Mouse (Mus musculus) liver (tissue): Measurements from ENCODE around the gene Cers6.
A peak's percentile ranks its signal among the peaks of the same experiment; 100 is the strongest.

Experiments
- DNase-seq: peaks from one replicate; pipeline ENCODE4 v3.0.0-alpha.2; 2020; ENCODE audit warnings: mixed read lengths

Gene Cers6

DNA sequence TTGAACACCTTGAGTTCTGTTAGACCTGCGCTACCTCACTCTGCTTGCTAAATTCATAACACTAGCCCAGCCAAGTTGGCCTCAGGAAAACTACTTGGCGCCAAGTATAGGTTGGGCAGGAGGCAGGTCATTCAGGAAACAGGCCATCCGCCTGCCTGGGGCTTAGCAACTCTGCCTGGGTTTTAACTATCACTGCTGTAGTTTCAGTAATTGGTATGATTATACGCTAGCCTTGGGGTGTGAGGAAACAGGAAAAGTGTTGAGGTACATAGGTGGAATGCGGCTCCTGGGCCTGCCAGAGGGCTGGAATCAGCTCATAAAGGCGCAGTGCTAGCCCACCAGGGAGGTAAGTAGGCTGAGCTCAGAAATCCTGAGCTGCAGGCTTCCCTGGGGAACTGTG lies 114.0 kb downstream of the Cers6 start:
- DNase-seq, result no peak

DNA sequence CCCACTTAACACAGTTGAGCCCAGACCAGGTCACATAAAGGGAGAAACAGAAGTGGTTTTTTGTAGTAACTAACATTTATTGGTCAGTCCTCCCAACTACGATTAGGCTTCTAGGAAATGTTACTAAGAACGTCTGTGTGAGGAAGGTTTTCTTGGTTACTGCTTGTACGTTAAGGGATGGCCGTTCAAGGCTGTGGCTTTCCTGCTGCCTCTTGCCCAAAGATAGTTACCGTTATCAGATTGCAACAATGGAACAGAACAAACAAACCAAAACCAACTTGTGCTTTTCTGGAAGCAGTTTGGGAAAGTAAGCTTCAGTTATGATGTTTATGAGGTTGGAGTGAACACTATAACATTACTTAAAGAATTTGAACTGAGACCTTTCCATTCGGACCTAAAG lies 114.5 kb downstream of the Cers6 start:
- DNase-seq, result no peak

DNA sequence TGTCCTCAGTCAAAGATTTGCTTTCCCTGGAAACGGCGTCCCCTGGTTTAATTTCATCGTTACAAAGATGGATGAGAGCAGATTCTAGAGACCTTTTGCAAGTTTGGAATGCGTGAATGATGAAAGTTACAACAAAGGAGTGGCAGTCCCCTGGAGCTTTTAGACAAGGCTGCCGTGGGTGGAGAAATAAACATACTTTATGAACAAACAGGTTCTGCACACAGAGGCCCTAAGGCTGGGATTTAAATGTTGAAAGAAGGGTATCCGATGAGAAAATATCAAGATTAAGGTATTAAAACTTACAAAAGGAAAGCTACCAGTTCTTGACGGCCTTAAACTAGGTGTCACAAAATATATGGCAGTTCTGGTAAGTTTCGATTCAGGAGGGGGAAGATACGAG lies 117.0 kb downstream of the Cers6 start:
- no peak for DNase-seq

DNA sequence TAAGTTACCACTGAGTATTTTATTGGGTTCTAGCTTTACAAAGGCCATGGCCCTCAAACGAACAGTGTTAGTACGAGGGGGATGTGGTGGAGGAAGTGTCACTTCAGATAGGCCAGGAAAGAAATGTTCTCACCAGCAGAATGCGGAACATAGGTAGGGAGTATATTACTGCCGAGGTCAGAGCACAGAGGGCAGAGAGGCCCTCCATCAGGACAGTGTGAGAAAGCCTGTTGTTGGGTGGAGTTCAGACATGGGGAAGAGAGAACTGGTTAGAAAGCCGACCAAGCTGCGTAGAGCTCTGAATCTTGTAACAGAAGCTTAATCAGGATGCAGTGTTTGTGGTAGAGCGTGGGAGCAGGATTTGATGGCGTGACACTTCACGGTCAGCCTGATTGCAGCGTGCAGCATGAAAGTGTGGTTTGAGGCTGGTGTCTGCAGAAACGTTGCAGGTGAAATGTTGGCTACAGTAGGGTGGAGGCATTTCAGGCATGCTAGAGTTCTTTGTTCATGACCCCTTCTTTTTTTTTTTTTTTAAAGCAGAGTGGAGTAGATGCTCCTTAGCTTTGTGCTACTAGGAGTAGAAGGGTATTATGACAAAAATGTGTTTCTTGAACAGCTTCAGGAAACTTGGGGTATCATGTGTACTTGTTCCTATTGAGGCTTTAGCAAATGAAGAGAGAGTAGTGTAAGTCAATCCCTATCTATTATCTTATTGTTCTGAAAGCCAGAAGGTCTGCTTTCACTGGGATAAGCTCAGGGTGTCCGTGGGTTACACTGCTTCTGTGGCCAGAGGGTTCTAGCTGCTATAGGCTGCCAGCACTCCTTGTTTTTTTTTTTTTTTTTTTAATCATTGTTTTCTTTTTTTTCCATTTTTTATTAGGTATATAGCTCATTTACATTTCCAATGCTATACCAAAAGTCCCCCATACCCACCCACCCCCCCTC lies 117.7 kb downstream of the Cers6 start:
- DNase-seq, result no peak

DNA sequence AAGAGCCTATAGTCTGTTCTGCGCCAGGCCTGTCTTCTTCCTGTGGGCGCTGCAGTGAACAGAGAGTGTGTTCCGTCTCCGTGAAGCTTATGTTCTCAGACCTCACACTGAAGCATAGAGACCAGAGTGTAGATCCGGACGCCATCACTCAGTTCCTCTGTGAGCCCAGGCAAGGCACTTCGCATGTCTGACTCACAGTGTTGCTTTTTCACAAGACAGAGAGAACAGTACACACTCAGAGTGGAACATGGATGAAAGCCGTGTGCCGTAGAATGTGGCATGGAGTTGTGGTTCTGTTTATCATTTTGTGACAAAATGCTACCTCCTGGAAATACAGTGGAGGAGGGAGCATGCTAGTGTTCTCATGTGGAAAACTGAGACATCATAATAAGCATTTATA lies 120.1 kb downstream of the Cers6 start:
- DNase-seq, result no peak

DNA sequence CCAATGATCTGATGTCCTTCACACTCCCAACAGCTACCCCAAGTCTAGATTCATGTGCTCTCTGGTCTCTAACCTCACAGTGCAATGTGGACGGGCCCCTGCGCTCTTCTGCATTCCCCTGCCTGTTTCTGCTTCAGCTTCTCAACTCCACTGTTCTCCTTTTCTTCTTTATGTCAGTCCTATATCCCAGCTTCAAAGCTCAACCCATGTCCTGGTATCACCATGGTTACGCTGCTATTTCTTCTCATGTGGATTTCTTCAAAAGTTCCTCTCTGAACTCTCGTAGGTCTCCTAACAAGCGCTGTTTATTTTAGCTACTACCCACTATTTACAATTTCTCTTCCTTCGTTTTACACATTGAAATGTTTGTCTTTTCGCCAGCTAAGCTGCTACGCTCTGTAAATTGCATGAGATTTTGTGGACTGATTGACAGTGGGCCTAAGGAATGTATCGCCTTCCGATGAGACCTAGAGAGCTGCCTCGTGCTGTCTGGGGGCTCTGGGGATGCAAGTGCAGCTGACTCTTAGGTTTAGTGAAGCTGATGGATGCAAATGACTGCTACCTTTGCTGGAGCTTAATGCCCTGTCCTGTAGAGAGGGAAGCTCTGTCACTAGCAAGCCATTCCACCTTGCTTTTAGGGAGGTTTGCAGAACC lies 120.6 kb downstream of the Cers6 start:
- no peak for DNase-seq

DNA sequence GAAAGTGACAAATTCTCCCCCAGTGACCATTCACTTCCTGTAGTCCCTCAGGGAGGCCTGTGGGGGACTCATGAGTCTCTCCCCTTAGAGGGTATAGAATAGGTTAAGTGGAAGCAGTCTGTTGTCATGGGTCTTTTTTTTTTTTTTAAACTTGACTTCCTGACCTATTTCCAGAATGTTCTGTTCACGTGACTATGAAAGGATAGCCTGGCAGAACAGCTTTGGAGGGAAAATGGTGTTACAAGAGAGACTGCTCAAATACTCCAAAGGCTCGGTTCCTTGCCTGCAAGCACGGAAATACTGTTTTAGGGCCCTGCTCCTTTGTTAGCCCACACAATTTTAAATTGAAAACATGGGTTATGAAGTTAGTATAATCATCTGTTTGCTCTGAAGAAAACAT lies 121.7 kb downstream of the Cers6 start:
- no peak for DNase-seq

DNA sequence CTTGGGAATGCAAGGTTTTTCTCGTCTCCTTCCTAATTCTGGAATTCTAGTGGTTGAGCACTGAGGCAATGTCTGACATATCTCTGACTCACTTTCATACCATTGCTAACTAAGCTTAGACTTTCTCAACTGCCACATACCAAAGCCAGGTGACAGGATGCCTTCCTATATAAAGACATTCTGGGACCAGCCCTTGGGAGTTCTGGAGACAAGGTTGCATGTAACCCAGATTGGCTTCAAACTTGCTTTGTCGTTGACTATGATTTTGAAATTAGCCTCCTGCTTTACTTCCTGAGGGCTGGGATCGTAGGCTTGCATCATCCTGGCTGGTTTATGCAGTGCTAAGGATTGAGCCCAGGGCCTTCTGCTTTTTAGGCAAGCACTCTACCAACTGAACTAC lies 122.2 kb downstream of the Cers6 start:
- DNase-seq, result no peak

DNA sequence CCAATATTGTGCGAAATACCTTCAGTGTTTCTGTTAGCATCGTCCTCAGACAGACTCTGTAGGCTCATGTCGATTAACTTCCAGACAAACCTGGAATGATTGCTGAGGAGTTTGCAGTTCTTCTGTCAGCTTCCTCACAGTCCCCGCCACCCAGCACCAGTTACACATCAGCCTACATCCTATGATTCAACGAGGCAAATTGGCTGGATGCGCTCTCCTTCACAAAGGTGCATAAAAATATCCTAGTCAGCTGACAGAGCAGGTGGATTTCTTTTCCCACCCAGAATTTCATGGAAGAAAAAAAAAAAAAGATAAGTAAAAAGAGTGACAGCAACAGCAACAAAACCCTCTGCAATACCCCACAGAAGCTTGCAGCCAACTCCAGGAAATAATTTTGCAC lies 127.9 kb downstream of the Cers6 start:
- no peak for DNase-seq

DNA sequence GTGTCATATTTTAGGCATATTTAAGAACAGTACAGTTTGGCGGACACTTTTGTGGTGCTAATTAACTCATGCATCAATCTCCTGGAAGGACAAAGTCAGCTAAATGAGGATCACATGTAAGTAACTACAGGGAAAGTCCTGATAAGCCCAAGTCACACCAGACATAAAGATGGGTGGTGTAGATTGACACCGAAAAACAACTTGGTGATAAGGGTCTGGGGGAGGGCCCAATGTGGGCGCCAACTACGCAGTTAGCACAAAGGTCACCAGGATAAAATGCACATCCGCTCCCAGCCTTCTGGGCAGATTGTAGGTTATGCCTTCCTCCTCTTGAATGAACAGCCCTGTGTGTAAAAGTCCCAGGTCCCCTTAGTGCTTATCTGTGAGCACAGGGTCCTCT lies 131.4 kb downstream of the Cers6 start:
- no peak for DNase-seq

DNA sequence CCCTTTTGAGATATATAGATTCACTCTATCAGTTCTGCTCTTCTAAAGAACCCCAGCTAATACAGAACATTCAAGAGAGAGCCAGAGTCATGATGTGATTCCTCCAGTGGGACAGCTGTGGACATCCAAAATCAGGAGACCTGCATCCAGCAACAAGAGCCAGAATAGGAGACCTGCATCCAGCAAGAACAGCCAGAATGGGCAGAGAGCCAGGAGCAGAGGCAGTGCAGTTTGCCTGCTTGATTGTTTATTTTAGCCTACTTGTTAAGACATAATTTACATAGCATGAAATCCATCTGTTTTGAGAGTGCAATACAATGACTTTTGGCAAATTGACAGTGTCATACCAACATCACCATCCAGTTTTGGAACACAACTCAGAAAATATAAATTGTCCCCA lies 133.2 kb downstream of the Cers6 start:
- peak; percentile 14 for DNase-seq

DNA sequence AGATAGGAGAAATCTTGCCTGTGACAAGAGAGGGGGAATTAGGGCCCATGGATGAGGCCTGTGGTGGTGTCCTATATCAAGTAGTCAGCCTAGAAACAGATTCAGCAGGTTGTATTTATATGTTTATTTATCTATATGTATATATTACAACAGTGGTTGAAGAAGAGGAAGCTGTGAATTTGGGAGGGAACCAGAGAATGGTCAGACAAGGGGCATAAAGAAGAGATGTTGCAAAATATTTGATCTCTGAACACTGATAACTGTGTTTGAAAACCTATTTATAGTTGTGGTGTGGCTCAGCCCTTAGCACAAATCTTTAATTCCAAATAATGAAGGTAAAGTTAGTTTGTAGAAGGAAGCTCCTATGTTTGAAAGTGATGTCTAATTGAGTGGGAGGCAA lies 134.5 kb downstream of the Cers6 start:
- no peak for DNase-seq

DNA sequence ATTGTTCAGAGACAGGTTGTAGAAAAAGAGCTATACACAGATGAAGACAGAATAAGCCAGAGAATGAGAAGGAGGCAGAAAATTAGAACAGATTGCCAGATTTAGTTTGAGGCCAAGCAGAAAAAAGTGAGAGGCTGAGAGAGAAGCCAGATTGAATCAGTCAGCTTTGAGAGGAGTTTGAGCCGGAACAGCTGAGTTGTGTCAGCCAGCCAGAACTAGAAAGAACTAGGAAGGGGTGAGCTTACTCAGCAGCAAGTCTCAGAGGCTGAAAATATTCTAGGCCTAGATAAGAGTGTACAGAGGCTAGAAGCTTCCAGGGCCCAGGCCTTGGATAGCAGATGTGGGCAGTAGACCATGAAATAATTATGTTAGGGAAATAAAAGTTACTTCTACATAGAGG lies 135.0 kb downstream of the Cers6 start:
- no peak for DNase-seq

DNA sequence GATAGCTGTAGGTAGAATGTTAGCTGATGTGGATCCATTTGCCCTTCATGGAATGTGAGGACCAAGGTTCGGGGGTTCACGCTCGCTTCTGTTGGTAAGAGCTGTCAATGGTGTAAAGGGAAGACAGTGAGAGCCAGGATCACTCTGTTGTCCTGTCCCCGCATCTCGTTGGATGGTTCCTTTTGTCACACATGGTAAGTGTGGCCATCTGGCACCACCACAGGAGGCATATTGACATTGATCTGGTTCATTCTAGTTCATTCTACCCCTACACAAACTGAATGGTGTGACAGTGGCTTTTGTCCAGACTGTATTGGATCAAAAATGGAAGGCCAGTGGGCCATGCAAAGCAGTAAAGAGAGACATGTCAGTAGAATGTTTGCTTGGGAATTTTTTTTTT lies 142.8 kb downstream of the Cers6 start:
- DNase-seq, result no peak

DNA sequence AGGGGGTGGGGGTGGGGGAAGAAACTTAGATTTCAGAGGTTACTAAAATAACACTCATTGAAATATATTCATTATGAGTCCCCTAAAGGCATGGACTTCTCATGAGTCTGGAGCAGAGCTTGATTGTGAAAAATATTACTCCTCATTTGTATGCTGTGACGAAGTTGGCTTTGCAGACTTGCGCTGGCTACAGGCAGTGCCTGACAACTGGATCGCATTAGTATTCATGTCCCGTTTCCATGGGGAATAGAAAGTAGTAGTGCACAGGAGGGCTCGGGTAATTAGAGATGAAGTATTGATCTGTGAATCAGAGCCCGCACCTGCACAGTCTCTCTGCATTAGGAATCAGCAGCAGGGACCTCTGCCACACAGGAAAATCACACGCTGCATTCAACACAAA lies 150.2 kb downstream of the Cers6 start:
- DNase-seq, result no peak

DNA sequence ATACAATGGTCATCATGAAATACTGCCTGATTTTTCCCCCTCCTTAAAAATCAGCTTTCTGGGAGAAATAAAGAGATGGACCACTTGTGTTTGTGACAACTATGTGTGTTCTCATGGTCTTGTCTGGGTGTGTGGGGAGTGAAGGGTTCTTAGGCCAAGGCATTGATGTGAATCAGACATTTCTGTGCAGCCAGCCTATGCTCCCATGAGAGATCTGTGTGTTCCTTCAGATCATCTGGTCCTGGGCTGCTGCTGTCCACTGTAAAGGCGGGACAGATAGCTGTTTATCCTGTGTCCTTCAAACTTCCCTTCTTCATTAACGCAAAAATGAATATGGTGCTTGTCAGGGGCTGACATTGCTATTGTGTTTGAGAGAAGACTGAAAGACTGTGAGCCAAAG lies 150.6 kb downstream of the Cers6 start:
- DNase-seq, result no peak

DNA sequence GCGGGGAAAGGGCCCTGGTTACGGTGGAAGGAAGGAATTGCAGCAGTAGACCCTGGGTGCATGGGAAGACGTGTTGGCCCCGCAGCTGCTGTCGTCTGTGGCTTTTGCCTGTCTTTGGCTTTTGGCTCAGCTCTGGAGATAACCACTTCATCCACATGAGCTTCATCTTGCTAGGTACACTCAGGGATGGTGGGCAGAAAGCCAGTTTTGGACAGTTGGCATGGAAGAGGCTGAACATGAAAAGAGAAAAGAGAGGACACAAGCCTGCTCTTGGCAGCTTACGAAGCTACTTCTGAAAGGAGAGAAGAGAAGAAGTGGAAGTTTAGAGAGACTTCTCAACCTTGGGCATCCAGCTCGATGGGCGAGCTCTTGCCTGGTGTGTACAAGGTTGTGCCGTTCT lies 153.0 kb downstream of the Cers6 start:
- DNase-seq, result no peak

DNA sequence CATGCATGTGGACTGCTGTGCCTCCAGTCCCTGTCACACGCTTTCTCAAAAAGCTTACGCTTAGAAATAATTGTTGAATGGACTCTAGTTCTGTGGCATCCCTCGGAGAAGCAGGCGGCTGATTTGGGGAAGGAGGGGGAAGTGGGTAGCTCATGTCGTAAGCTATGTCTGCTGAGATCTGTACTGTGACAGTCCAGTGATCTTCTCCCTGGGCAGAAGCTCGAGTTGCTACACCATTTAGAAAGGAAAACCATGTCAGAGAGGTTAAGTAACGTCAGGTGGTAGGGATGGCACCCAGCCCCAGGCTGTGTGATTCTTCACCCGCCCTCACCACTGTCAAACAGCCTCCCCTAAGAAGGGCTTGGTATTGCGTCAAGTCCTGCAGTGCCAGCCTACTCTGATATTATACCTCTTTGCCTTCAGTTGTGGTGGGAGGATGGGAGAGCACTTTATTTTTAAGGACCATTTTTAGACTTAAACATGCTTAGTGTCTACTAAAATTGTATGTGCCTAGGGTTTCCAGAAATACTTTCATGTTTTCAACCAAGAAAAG lies 154.0 kb downstream of the Cers6 start:
- no peak for DNase-seq

DNA sequence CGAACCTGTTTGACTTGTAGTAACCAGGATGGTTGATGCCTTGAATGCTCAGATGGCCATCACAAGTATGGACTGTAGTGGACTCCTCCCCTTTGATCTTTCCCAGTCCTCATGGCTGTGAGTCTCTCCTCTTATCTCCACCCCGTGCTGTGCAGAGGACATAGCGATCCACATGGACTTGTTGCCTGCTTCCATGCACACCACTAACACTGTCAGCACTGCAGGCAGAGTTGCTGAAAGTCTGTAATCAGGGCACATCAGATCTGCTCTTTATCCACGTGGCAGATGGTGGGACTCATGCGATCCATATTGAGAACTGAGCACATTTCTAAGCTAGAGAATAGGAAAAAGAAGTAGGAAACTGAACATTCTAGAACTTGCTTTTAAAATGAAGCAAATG lies 154.6 kb downstream of the Cers6 start:
- DNase-seq, result no peak

DNA sequence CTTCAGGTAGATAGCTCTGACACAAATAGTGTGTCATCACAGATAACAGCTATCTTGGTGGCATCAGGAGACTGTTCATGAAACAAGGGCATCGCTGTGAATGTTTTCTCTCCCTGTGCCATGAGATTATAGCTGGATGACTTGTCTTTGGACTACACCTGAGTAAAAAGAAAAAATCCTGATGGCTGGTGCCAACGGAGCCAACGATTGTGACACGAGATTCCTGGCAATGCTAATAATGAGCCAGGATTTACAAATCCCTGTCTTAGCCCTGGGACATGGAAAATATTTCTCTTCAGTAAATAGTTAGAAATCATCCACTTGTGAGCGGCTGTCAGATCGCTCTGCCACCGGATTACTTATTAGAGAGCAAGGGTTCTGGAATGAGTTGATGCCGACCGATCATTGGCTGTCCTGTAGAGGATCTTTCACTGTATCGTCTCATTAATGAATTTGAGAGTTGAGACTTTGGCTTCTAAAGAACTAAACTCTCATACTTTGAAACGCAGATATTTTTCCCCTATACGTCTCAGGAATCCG lies 157.9 kb downstream of the Cers6 start:
- DNase-seq, result no peak

DNA sequence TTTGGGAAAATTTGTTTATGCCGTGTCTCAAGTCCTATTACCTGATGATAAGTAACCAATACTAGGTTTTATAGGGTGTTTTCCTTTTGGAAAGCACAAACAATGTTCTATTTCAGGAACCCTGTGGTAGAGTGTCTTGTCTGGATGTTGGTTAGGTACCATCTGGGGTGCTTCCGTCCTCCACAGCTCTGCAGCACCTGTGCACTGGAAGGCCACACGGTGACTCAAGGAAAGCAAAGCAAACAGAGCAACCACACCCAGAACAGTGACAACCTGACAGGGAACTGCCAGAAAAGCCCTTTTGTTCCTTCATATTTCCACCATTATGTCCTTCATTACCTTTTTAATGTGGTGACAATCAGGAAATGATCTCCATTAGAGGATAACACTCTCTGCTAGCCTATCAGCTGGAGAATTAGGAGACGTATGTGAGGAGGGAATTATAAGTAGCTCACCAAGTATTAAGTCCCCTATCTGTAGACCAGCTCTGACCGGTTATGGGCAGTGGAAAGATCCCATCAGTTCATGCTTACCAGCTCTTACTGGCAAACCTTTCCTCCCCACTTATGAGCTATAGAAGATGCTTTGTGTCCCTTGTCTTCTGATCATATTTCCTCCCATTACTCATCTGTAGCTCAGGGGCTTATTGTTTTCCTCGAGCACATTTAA lies 158.7 kb downstream of the Cers6 start:
- DNase-seq, result no peak

DNA sequence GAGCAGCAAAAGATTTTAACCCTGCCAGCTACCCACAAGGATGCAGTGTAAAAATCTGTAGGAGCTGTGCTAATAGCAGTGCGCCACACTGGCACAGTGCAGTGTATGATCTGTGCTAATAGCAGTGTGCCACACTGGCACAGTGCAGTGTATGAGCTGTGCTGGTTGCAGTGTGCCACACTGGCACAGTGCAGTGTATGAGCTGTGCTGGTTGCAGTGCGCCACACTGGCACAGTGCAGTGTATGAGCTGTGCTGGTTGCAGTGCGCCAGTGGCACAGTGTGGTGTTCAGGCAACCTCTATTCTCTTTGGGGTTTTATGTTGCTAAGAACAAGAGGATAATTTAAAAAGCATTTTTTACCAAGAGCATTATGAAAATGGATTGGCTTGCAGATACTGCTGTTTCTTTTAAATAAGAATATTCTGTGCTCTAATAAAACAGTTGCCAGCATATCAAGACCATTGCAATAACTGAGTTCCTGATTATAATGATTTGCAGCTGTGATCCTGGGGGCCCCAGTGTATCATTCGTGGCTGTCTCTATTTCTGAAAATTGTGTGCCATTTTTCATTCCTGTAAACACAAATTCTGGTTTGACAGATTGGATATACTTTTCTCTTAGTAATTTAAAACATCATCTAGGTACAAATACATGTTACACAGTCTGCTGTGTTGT lies 159.5 kb downstream of the Cers6 start:
- DNase-seq, result no peak

DNA sequence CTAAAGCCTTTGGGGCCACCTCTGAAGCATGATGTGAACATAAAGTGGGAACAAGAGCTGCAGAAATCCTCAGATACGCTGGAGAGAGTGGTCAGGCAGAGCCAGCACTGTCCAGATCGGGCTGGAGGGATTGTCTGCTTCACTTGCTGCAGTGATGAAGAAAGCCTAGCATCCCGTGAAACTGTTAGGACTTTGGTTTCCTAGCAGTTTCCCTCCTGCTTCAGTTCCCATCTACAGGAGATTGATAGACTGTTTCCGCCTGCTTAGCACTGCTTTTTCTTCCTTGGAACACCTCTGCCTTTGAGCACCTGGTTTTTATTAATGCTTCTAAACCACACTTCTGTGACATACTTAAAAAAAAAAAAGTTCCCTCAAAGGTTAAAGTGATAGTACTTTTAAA lies 160.3 kb downstream of the Cers6 start:
- no peak for DNase-seq
